25 mouse cellular contexts compared by ENCODE assay signal in genomic region chr1:136569206-136569605, GRCm38 (mm10). TPM values are rescaled to one million over a fixed set of nuclear protein-coding genes. Genes with fewer than 3 reads are reported as not detected.
DNase-seq lines count a peak whose midpoint lies in the region; ATAC-seq and TF ChIP-seq lines count a peak whose summit lies in the region.
"Had no signal": no experiment of that assay in that cellular context is flagged by ENCODE, and none has a peak within 500 bp of the region (broad histone marks: within the 10 kb centered on the region; RNA-seq: fewer than 3 reads in every experiment).

No protein-coding gene starts in this region.

- TF ChIP-seq CTCF in kidney, adult 2 months (conservative IDR thresholded peaks at IDR 0.05; ENCODE audit: insufficient read depth, insufficient read length, low read depth, low read length), result no peak
- TF ChIP-seq CTCF in thymus, adult 2 months (IDR thresholded peaks at IDR 0.05; ENCODE audit: borderline replicate concordance, control insufficient read depth, extremely low read depth, insufficient read depth, low read length, poor library complexity), result no peak

- no peaks in the 10 kb centered on the region for H3K27me3 ChIP-seq in kidney, adult 2 months (replicated peaks; ENCODE audit: control insufficient read depth, insufficient read depth, low read length)
- H3K27me3 ChIP-seq in kidney, embryonic 14.5 days (ENCODE audit: control insufficient read depth, insufficient read depth, low read length), result no peaks in the 10 kb centered on the region
- H3K27me3 ChIP-seq in thymus, adult 2 months (ENCODE audit: control insufficient read depth, insufficient read depth, low read length), result no peaks in the 10 kb centered on the region
- H3K27me3 ChIP-seq: kidney, embryonic 15.5 days had no signal

- no peak overlapping the region for H3K9ac ChIP-seq in kidney, embryonic 14.5 days (ENCODE audit: low read depth, low read length)
- H3K9ac ChIP-seq: embryonic facial prominence, embryonic 15.5 days; forebrain, embryonic 12.5 days; forebrain, postnatal 0 days; hindbrain, embryonic 14.5 days; kidney, embryonic 15.5 days; midbrain, embryonic 13.5 days had no signal

- H3K36me3 ChIP-seq in kidney, adult 2 months (ENCODE audit: control insufficient read depth, insufficient read depth, low read length), result no peaks in the 10 kb centered on the region
- H3K36me3 ChIP-seq in kidney, embryonic 14.5 days (ENCODE audit: control insufficient read depth, insufficient read depth, low read length), result no peaks in the 10 kb centered on the region
- H3K36me3 ChIP-seq in thymus, adult 2 months (ENCODE audit: control insufficient read depth, insufficient read depth, low read length), result no peaks in the 10 kb centered on the region
- H3K36me3 ChIP-seq: embryonic facial prominence, embryonic 10.5 days; embryonic facial prominence, embryonic 15.5 days; forebrain, embryonic 12.5 days; kidney, embryonic 15.5 days; midbrain, embryonic 13.5 days had no signal

- TF ChIP-seq POLR2A in kidney, adult 2 months (IDR thresholded peaks at IDR 0.05; ENCODE audit: low read depth, low read length), result no peak
- TF ChIP-seq POLR2A in thymus, adult 2 months (IDR thresholded peaks at IDR 0.05; ENCODE audit: control insufficient read depth, extremely low read depth, insufficient read depth, low read length, poor library complexity), result no peak

- 61% methylated on average over 8 of the region's 8 CpGs for WGBS in kidney, adult 2 months
- 69% methylated on average over 8 of the region's 8 CpGs for WGBS in kidney, embryonic 14.5 days
- 93% methylated on average over 8 of the region's 8 CpGs for WGBS in thymus, adult 2 months

- no peak overlapping the region for H3K4me2 ChIP-seq in kidney, embryonic 14.5 days (replicated peaks; ENCODE audit: low read depth, low read length)

- H3K4me3 ChIP-seq in kidney, adult 2 months (ENCODE audit: insufficient read depth, low read depth, low read length), result no peak overlapping the region
- no peak overlapping the region for H3K4me3 ChIP-seq in kidney, embryonic 14.5 days (ENCODE audit: low read length)
- H3K4me3 ChIP-seq in thymus, adult 2 months (ENCODE audit: control insufficient read depth, insufficient read depth, low read length), result no peak overlapping the region
- H3K4me3 ChIP-seq: forebrain, embryonic 12.5 days; megakaryocyte, embryonic 14.5 days had no signal

- no peaks in the 10 kb centered on the region for H3K9me3 ChIP-seq in kidney, embryonic 14.5 days (ENCODE audit: control insufficient read depth, low read length)
- H3K9me3 ChIP-seq: embryonic facial prominence, embryonic 10.5 days; embryonic facial prominence, embryonic 15.5 days; forebrain, embryonic 12.5 days; kidney, embryonic 15.5 days; megakaryocyte, embryonic 14.5 days; midbrain, embryonic 13.5 days had no signal

- DNase-seq in kidney, adult 2 months, result no peak
- DNase-seq in thymus, adult 2 months, result no peak
- no peak for DNase-seq in thymus, postnatal 36 days
- peak; percentile 60 for DNase-seq in ZHBTc4 (ENCODE audit: low read depth, low spot score)
- DNase-seq in natural killer cell, adult 2 months (ENCODE audit: low spot score in 2 of 2), result no peak
- DNase-seq: cerebellum, adult 2 months; cerebellum, postnatal 25 days; forebrain, postnatal 0 days; gastrocnemius, postnatal 14 days; heart, adult 18-20 months; lung, adult 18-20 months; lung, postnatal 4 days; right cerebral cortex, postnatal 25 days; spleen, adult 18-20 months had no signal

- H3K4me1 ChIP-seq in kidney, adult 2 months (ENCODE audit: control insufficient read depth, insufficient read depth, low read length), result peaks cover 3% of the 10 kb centered on the region; the same call in 1 of the 2 replicates
- H3K4me1 ChIP-seq in kidney, embryonic 14.5 days (ENCODE audit: control insufficient read depth, insufficient read depth, low read length), result peaks cover 7% of the 10 kb centered on the region; the same call in 1 of the 2 replicates
- H3K4me1 ChIP-seq in thymus, adult 2 months (replicated peaks; ENCODE audit: control insufficient read depth, insufficient read depth, low read length), result 0 out of 2 replicates have a peak, but pooled peaks cover 4% of the 10 kb centered on the region
- H3K4me1 ChIP-seq: embryonic facial prominence, embryonic 15.5 days; megakaryocyte, embryonic 14.5 days had no signal

- peak overlapping the region; percentile 39; the same call in 1 of the 2 replicates for H3K27ac ChIP-seq in kidney, adult 2 months (ENCODE audit: insufficient read depth, low read depth, low read length)
- no peak overlapping the region for H3K27ac ChIP-seq in kidney, embryonic 14.5 days (ENCODE audit: low read depth, low read length)
- H3K27ac ChIP-seq in thymus, adult 2 months (ENCODE audit: control insufficient read depth, insufficient read depth, low read length), result peak overlapping the region; percentile 34; the same call in 1 of the 2 replicates
- H3K27ac ChIP-seq: embryonic facial prominence, embryonic 15.5 days; forebrain, embryonic 12.5 days; hindbrain, embryonic 14.5 days; kidney, embryonic 15.5 days; midbrain, embryonic 13.5 days; stomach, postnatal 0 days had no signal

- no peak for ATAC-seq in kidney, embryonic 14.5 days (ENCODE audit: low FRiP score, low TSS enrichment)
- no peak for ATAC-seq in megakaryocyte-erythroid progenitor cell, adult 5-6 weeks (replicated peaks; ENCODE audit: low FRiP score, low TSS enrichment, poor library complexity, severe bottlenecking)
- ATAC-seq: forebrain, postnatal 0 days; intestine, postnatal 0 days; midbrain, embryonic 13.5 days had no signal

RNA-seq across cellular contexts. Expression of gene Zfp281, which starts 55.5 kb away (rescaled TPM):
- 1.8 and 2.3 TPM in 2 replicates for polyA plus RNA-seq in kidney, adult 2 months (2012; rRNA removed)
- 20.0 and 26.1 TPM in 2 replicates for polyA plus RNA-seq in kidney, embryonic 14.5 days (2014; fragmentation: Nextera tagmentation; extraction: Ambion mirVana)
- polyA plus RNA-seq in thymus, adult 2 months (2012; rRNA removed), result 6.2 TPM in 2 replicates
- 18.6 and 20.3 TPM in 2 replicates for total RNA-seq in megakaryocyte-erythroid progenitor cell, adult 5-6 weeks (2014; fragmentation: Nextera tagmentation)
- total RNA-seq in megakaryocyte-erythroid progenitor cell, adult 5-6 weeks (2017), result 25.2 and 29.7 TPM in 2 replicates
